Mouse (Mus musculus) C3H10T1/2 (cell line): ENCODE results near the gene Vinac1. TPM values are rescaled to one million over a fixed set of nuclear protein-coding genes. Genes with fewer than 3 reads are reported as not detected.

Source experiments
- polyA plus RNA-seq, 2 experiments: library from polyadenylated mRNA; unstranded; fragments of >200 nt; fragmentation: generic; extraction: Trizol; gene quantifications; one replicate each; pipeline ENCODE4 v1.2.1; 2012; ENCODE audit warnings: missing spikeins in 2 of 2

Gene Vinac1
- polyA plus RNA-seq, result under 1 TPM in 1 of 2 experiments, not detected in 1; 0.04 TPM

DNA sequence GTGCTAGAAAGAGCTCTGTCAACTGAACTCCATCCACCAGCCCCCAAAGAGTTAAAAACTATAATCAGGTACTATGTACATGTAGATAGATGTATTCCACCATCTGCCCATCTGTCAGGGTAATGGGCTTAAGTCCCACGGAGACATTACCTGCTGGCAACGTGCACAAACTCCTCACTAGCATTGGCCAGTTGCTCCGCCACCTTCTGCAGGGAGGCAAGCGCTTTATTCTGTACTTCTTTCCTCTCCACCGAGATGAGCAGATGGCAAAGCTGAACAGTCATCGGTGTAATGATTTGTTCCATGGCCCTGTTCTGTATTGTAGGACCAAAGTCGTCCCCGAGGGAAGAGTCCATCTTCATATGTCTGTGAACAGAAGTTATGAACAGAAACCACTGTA, at the start of gene Vinac1:
Vinac1 (minus strand) TSS at position 362 of the 400 bp plus-strand sequence.

DNA sequence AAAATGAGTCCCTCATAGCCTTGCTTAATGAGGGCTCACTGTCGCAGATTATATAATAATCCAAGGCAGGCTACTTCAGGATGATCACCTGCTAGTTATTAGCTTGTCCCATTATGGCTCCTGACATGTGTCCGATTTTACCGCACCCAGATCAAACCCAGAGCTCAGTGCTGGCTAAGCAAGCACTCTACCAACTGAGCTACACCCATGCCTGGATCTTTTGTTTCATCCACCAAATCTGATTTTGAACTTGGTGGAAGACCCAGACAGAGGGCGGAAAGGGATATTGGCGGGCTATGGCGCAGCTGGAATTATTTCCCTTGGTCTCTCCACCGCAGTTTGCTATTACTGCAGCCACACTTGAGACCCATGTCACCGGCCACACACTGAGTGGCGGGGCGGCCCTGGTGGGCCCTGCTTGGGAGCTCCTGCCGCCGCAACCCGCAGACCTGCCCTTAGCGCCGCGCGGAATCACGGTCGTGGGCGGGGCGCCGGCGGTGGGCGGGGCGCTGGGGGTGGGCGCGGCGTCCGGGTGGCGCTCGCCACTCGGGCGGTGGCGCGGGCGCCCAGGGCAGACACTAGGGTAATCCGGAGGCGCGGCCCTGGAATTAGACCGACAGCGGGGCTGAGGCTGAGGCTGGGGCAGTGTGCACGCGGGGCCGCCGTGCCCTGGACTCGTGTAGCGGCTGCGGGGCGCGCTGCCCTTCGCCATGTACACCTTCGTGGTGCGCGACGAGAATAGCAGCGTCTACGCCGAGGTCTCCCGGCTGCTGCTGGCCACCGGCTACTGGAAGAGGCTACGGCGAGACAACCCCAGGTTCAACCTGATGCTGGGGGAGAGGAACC, 17.7 kb upstream of the Vinac1 start, which contains the start of gene Ttl:
Ttl (plus strand) TSS at position 506 of the 846 bp plus-strand sequence.

Other genes starting within 250 kb of the Vinac1 start
- gene Tmem87b, start 230.1 kb downstream of the Vinac1 start, polyA plus RNA-seq, result 1 to 10 TPM in 1 of 2 experiments, under 1 TPM in 1; 0.14 to 4.0 TPM
- under 1 TPM in 1 of 2 experiments, not detected in 1; 0.40 TPM for gene Fbln7, start 185.2 kb downstream of the Vinac1 start, polyA plus RNA-seq
- gene Zc3h8, start 104.1 kb downstream of the Vinac1 start, polyA plus RNA-seq, result under 1 TPM; 0.21 to 0.71 TPM
- gene Zc3h6, start 80.8 kb downstream of the Vinac1 start, polyA plus RNA-seq, result 1 to 10 TPM in 1 of 2 experiments, under 1 TPM in 1; 0.33 to 1.6 TPM
- gene Gm10762, start 80.4 kb downstream of the Vinac1 start, polyA plus RNA-seq, result 1 to 10 TPM; 2.0 to 3.4 TPM
- 1 to 10 TPM; 2.1 to 8.3 TPM for gene Ttl, start 17.8 kb upstream of the Vinac1 start, polyA plus RNA-seq
- gene Polr1b, start 52.8 kb upstream of the Vinac1 start, polyA plus RNA-seq, result 1 to 10 TPM; 5.5 to 8.0 TPM
- gene Chchd5, start 81.5 kb upstream of the Vinac1 start, polyA plus RNA-seq, result 10 to 100 TPM; 25.2 to 41.0 TPM
- 1 to 10 TPM; 4.7 to 5.3 TPM for gene Slc20a1, start 150.6 kb upstream of the Vinac1 start, polyA plus RNA-seq
- gene Ckap2l, start 249.0 kb upstream of the Vinac1 start, polyA plus RNA-seq, result 10 to 100 TPM in 1 of 2 experiments, 1 to 10 TPM in 1; 1.8 to 21.4 TPM